Mouse (Mus musculus) frontal cortex, postnatal 14 days (tissue): ENCODE measurements around the gene Frmd6.

Experiments used
- DNase-seq, 2 experiments: peaks; one replicate each; pipeline ENCODE4 v3.0.0; 2022; ENCODE audit warnings: low spot score in 2 of 2

Gene Frmd6

DNA sequence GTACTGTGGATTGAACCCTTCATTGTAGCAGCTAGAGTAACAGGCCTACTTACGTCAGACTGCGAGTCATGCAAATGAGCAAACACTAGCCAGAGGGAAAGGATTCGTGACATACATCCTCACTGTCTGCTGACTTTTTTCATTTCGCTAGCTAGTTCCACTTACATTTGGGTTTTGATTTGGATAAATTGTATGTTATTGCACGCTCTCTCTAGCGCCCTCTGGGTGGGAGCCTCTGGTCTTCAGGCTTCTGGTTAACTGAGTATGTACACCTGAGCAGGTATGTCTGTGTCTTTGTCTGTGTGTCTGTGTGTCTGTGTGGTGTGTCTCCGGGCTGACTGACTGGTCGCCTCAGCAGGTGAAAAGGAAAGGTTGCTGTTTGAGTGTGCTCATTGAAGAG lies 72.1 kb downstream of the Frmd6 start:
- no peak for DNase-seq

GRCm38 (mm10) chr12:70898450-70898849 lies 73.1 kb downstream of the Frmd6 start:
- no peak for DNase-seq

DNA sequence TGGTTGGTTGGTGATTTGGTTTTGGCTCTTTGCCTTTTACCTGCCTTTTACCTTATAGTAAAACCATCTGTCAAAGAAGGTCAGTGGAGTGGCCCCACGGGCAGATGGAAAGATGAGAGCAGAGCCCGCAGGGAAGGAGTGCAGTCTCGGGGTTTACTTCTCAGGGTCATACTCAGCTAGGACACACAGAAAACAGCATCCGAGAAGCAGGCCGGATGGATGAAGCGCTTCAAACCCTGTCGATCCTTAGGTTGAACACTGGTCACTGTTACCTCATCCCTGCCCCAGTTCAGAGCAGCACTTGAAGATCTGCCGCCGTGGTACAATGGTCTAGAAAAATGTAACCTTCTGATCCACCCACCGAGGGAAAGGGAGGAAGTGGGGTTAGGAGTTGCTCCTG lies 79.2 kb downstream of the Frmd6 start:
- DNase-seq = no peak

DNA sequence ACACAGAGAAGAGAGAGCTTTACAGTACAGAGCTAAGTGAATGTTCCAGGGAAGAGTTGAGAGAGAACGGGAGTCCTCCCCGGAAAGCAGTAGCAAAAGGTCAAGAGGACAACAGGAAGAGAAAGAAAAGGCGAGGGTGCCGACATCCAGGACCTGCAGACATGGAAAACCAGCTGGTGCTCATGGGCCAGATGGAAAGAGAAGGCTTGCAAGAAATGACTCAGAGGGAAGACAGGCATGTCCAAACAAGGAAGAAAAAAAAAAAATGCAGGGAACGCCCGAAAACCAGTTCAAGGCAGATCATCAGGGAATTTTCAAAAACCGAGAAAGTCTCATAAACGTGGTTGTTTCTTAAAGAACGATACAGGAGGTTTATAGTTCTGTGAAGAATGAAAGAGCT lies 81.6 kb downstream of the Frmd6 start:
- DNase-seq = no peak

DNA sequence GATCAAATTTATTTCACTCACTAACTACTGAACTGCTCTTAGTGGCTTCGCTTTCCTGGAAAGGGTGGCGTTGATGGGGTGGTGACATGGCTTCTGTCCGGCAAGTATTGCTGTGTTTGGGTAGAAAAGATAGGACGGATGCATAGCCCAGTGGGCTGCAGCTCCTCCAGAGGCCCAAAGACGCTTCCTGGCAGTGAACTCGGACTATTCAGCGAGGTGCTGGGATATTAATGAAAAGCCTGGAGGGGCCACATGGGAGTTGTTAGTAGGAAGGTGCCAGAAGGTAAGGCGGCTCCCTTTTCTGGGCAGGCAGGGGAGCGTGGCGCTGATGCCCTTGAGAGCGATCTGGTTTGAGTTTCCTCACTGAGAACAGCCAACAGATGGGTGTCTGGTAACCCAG lies 82.3 kb downstream of the Frmd6 start:
- no peak for DNase-seq

DNA sequence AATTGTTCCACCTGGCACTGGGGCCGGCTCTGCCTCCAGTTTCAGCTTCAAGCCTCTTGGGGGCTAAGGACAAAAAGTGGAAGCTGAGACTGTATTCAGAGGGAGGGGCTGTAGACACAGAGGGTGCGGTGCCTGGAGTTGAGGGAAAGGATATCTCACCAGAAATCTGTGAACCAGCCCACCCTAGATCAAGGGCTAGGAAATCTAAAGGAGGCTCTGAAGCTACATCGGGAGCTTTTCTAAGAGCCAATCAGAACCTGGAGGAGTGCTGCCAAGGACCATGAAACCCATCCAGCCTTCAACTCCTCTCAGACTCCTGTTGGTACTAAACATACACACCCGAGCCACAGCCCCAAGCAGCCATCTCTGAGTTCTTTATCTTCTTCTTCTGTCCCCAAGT lies 82.8 kb downstream of the Frmd6 start:
- DNase-seq = no peak

GRCm38 (mm10) chr12:70910241-70910720 lies 85.0 kb downstream of the Frmd6 start:
- DNase-seq = peak; percentile 55 to 71

GRCm38 (mm10) chr12:70911029-70911428 lies 85.7 kb downstream of the Frmd6 start:
- peak; percentile 58 to 69 for DNase-seq

DNA sequence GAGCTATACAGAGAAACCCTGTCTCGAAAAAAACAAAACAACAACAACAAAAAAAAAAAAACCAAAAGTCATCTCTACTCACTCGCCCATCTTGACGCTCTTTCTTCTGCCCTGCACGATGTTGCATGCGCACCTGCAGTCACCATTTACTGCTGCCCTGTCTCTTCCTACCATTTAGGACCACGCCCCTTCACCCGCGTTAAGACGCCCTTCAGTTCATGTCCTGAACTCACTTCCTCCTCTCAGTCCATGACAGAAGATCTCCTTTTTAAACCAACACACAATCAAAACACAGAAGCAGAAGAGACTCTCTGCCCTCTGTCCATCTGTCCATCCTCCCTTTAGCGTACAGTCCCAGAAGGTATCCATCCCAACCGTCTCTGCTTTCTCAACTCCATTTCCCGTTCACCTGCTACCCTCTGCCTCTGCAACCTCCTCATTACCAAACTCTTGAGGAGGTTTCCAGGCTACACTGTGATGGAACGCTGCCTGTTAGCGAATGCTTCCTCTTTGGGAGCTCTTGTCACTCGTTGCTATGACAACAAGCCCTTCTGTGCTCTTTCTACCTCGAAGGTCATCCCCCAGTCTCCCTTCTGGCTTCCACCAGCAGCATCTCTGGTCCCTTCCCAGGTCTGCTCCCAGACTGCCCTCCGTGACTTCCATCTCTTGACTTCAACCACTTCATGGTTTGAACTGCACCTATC lies 86.5 kb downstream of the Frmd6 start:
- DNase-seq = no peak

DNA sequence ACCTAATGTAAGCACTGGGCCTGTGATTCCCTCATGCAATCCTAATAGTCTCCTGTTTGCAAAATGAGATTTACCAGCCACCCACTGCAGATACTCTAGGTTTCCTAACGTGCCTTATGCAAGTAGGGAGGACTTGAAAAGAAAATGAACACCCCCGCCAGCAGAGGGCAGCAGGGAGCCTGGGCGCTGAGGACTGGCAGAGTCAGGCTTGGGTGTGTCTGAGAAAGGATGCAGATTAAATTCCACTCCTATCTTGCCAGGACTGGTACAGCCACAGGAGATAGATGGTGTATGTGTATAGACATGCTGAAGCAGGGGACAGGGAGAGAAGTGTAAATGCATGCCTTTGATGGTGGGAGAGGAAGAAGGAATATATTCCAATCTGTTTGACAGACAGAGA lies 88.1 kb downstream of the Frmd6 start:
- peak in 1 of 2 experiments; percentile 44 for DNase-seq

- no peak for DNase-seq
Measured at GRCm38 (mm10) chr12:70914387-70914786, 89.1 kb downstream of the Frmd6 start.

DNA sequence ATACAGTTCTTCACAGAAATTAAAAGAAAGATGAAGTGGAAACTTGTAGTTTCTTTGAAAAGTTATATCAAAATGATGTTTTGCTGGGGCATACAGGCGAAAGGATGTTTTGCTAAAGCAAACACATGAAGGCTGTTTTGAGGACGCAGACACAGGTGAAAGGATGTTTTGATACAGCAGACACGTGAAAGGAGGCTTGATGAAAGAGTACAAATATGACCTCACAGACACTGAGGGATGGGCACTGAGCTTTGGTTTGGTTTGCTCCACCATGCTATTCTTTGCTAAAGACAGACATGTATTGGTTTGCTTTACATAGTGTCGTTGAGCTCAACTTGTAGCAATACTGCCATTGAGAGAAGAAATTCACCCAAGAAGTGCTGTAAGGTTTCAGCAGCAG lies 104.5 kb downstream of the Frmd6 start:
- no peak for DNase-seq

GRCm38 (mm10) chr12:70937150-70937549 lies 111.8 kb downstream of the Frmd6 start:
- no peak for DNase-seq

DNA sequence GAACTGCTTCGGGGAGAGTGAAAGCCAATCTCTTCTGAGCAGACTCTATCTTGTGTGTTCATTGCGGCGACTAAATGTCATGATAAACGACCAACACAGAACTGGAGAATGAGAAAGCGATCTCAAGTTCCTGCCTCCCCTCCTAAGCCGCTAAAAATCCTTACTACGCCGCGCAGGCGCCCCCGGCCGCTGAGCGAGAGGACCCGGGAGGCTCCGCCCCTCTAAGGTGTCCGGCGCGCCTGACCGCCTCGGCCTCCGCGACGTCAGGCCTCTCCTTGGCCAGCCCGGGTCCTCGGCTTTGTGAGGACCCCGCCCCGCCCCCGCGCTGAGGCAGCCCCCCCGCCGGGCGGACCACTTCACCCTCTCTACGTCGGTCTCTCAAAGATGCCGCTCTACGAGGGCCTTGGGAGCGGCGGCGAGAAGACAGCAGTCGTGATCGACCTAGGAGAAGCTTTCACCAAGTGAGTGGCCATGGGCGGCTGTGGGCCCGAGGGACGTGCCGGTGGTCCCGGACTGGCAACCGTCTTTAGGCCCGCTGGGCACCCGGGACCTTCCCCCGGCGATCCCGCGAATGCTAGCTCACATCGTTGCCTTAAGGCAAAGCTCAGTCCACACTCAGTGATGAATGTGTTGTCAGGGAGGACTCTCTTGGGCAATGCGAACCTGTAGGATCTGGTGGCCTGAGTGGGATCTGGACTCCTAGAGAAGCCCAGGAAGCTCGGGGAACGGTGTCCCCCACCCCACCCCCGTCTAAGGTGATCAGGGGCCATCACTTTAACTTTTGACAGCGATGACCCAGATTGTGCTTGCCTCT lies 112.5 kb downstream of the Frmd6 start, which contains the start of gene Actr10:
Gene Actr10 (plus strand): TSS at position 287 of the 814 bp plus-strand sequence.
- DNase-seq = peak; percentile 84 to 90

DNA sequence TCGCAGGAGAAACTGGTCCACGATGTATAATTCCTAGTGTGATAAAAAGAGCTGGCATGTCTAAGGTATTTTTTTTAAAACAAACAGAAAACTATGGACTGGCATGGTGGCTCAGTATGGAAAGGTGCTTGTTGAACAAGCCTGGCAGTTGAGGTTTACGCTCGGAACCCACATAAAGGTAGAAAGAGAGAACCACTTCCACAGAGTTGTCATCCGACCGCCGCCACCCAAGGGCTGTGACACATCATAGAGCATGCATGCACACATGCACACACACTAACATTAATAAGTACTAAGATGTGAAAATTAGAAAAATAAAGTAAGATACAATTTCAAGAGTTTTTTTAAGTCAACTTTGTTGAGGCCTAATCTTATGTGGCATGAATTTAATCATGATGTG lies 115.5 kb downstream of the Frmd6 start:
- DNase-seq = no peak

DNA sequence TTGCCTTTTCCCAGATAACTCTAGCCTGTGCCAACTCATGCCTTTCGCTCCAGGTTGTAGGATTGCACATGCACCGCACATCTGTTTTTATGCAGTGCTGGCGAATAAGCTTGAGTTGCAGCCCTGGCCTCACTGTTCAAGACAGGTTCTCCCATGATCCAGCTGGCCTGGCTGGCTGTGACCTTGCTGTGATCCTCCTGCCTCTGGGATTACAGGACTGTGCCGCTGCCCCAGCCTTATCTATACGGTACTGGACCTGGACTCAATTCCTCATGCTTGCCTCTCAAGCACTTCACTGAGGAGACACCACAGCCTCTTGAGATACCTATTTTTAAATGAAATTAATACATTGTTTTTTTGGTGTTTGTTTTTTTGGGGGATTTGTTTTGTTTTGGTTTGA lies 118.9 kb downstream of the Frmd6 start:
- no peak for DNase-seq

- DNase-seq = no peak
Measured at GRCm38 (mm10) chr12:70946585-70947256, 121.4 kb downstream of the Frmd6 start.
